Mouse (Mus musculus): ENCODE measurements around the gene Etv5.

Gene Etv5

DNA sequence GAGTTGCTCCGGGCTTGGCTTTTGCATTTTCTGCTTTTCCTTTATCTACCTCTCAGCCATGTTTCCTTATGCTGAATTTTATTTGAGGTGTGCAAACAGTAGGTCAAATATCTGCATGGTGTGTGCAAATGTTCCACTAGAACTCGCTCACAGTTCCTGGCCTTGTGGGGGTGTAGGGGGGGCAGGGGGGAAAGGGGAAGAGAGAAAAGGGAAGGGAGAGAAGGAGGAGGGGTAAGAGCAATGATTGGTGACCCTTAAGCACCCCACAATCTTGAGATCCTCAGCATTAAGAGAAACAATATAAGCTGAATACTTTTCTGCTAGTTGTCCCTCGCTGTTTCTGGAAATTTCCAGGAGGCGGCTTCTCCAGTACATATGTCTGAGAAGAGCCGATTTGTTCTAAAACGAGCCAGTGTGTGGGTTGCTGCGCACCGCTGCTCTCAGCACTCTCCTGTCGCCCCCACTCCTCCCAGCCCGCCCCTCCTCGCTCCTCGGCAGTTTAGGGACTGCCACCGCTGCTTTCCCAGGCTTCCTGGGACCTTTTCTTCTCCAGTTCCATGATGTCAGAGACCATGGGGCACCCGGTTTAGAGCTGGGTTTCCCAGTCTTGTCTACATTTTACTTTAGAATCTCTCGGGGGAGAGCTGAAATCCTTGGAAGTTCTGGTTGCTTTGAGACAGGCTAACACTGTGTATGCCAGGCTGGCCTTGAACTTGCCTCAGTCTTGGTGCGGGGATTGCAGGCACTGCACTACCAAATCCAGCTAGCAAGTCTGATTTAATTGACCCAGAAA is 90.8 kb downstream of the Etv5 start:
- no peak for DNase-seq (ENCODE audit: low spot score in 2 of 2)

DNA sequence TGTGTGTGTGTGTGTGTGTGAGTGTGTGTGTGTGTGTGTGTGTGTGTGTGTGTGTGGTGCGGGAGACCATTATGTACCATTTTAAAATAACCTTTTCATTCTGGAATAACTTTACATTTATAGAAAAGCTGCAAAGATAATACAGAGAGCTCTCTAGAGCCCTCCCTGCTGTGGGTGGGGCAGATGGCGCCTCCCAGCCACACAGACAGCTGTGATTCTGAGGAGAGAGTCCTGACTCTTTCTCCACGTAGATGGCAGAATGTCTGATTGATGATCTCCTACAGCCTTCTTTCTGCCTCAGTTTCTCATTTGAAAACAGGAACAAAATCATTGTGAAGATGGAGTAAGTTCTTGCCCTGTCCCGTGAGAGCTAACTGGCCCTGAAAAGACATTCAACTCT is 91.5 kb downstream of the Etv5 start:
- DNase-seq (ENCODE audit: low spot score in 2 of 2): no peak

DNA sequence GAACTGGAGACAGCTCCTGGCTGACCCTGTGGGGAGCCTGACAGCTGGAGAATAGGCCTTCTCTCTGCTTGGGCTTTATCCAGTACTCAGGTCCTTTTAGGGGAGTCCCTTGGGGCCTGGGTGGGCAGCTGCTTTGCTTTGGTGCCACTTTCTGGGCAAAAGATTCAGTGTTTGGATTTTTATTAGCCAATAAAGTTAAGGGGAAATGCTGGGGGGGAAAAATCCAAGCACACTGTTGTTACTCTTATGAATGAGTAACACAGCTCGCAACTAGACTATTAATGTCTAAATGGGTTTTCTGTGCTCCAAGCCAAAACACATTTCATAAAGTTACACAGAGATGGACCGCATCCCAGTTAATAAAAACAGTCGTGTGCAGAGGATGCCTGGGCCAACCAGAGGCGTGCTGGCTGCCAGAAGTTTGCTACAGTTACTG is 98.3 kb downstream of the Etv5 start:
- peak; percentile 4 to 27 for DNase-seq (ENCODE audit: low spot score in 2 of 2)

DNA sequence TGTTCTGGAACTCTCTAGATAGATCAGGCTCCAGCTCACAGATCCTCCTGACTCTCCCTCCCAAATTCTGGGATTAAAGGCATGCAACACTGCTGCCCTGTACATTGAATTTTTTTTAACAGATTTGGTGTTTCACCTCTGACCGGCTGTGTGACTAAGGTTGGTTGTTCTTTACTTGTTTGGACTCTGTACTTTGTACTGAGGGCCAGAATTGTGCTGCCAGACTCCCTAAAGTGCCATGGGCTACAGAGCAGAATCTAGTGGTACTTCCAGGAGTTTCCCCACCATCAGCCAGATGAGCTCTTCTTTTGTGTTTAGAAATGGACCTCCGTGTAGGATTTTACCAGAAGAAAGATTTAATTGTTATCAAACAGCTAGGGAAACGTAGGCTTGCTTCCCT is 103.7 kb downstream of the Etv5 start:
- DNase-seq (ENCODE audit: low spot score in 2 of 2): no peak

Measured in urinary bladder, adult 18-20 months (tissue).